Mouse (Mus musculus) CH12.LX (cell line): ENCODE measurements at regions not wholly inside any gene's neighbourhood (a gene's known extent, or its start where the extent isn't known, plus 50 kb on each side); places are given as distances from the start of the nearest gene placed in this dataset.

Experiments used
- DNase-seq: peaks from one replicate; pipeline ENCODE4 v3.0.0-alpha.2; 2013; ENCODE audit errors: extremely low read depth
- H3K27ac ChIP-seq: 2 replicates; pipeline ENCODE4 v1.5.1; 2012; ENCODE audit warnings: low read depth, mild to moderate bottlenecking, control low read depth, moderate library complexity; ENCODE audit not compliant: insufficient read depth
- H3K27me3 ChIP-seq: replicated peaks from 2 replicates; pipeline ENCODE3; 2012; ENCODE audit warnings: inconsistent platforms
- H3K36me3 ChIP-seq, 2 experiments: replicated peaks in 1 of 2; 2 replicates each; pipeline versions ENCODE3 to v1.6.1; 2012; ENCODE audit warnings: inconsistent platforms in 1 of 2, low read length in 1 of 2, mild to moderate bottlenecking in 1 of 2, mixed read lengths in 1 of 2, moderate library complexity in 1 of 2; ENCODE audit not compliant: control insufficient read depth in 1 of 2, insufficient read depth in 1 of 2
- H3K4me1 ChIP-seq, 2 experiments: 2 replicates each; pipeline ENCODE4 v1.6.1; 2012; ENCODE audit warnings: inconsistent platforms in 1 of 2, moderate library complexity in 1 of 2; ENCODE audit not compliant: insufficient read depth in 2 of 2, control insufficient read depth in 1 of 2
- H3K4me2 ChIP-seq: 2 replicates; pipeline ENCODE4 v1.6.1; 2012; ENCODE audit warnings: low read depth, mild to moderate bottlenecking, control low read depth; ENCODE audit not compliant: poor library complexity, insufficient read depth, severe bottlenecking
- H3K4me3 ChIP-seq, 3 experiments: fragments of 150-350 bp in 1 of 3; sonication (generic) in 1 of 3; replicated peaks in 1 of 3; 2 replicates each; pipeline versions ENCODE3 to v1.5.1; 2011 to 2012; ENCODE audit warnings: low read depth in 2 of 3, low read length in 2 of 3, mild to moderate bottlenecking in 2 of 3, moderate library complexity in 2 of 3, control low read depth in 1 of 3, improper control_type of control experiment in 1 of 3, inconsistent platforms in 1 of 3, mixed read lengths in 1 of 3; ENCODE audit not compliant: poor library complexity in 1 of 3
- H3K79me2 ChIP-seq: replicated peaks from 2 replicates; pipeline ENCODE4 v1.6.1; 2012; ENCODE audit warnings: mild to moderate bottlenecking, moderate library complexity; ENCODE audit not compliant: control insufficient read depth, poor library complexity, insufficient read depth, severe bottlenecking; ENCODE audit errors: extremely low read depth
- H3K9ac ChIP-seq: 2 replicates; pipeline ENCODE4 v1.6.1; 2012; ENCODE audit warnings: low read depth, mild to moderate bottlenecking, control low read depth, moderate library complexity; ENCODE audit not compliant: insufficient read depth
- H3K9me3 ChIP-seq: replicated peaks from 2 replicates; pipeline ENCODE3; 2012; ENCODE audit warnings: low read length, inconsistent platforms, mixed read lengths
- CHD1 ChIP-seq: IDR thresholded peaks from 2 replicates; pipeline ENCODE4 v1.6.1; 2012; ENCODE audit warnings: low read depth, low read length, improper control_type of control experiment, inconsistent platforms
- CHD2 ChIP-seq: IDR thresholded peaks from 2 replicates; pipeline ENCODE4 v1.6.1; 2011; ENCODE audit warnings: low read length, improper control_type of control experiment
- ELF1 ChIP-seq: IDR thresholded peaks from 2 replicates; pipeline ENCODE4 v1.6.1; 2014; ENCODE audit warnings: low read depth, mild to moderate bottlenecking, inconsistent platforms, low read length, improper control_type of control experiment
- EP300 ChIP-seq: IDR thresholded peaks from 2 replicates; pipeline ENCODE4 v1.6.1; 2011; ENCODE audit warnings: low read length, improper control_type of control experiment
- GABPA ChIP-seq: IDR thresholded peaks from 2 replicates; pipeline ENCODE4 v1.6.1; 2012; ENCODE audit warnings: low read depth, low read length, improper control_type of control experiment, inconsistent platforms; ENCODE audit not compliant: insufficient replicate concordance
- HCFC1 ChIP-seq: IDR thresholded peaks from 2 replicates; pipeline ENCODE4 v1.6.1; 2012; ENCODE audit warnings: low read depth, mild to moderate bottlenecking, inconsistent platforms, low read length, improper control_type of control experiment
- IRF4 ChIP-seq: IDR thresholded peaks from 2 replicates; pipeline ENCODE4 v1.6.1; 2014; ENCODE audit warnings: low read depth, mild to moderate bottlenecking, inconsistent platforms, low read length, improper control_type of control experiment
- JUN ChIP-seq: IDR thresholded peaks from 2 replicates; pipeline ENCODE4 v1.6.1; 2011; ENCODE audit warnings: low read depth, mild to moderate bottlenecking, low read length, improper control_type of control experiment, moderate library complexity; ENCODE audit not compliant: insufficient read depth
- JUND ChIP-seq: conservative IDR thresholded peaks from 2 replicates; pipeline ENCODE4 v1.6.1; 2011; ENCODE audit warnings: low read depth, low read length, improper control_type of control experiment
- KAT2A ChIP-seq: IDR thresholded peaks from 2 replicates; pipeline ENCODE4 v1.6.1; 2012; ENCODE audit warnings: low read length, improper control_type of control experiment, inconsistent platforms; ENCODE audit not compliant: insufficient replicate concordance
- MAZ ChIP-seq: IDR thresholded peaks from 2 replicates; pipeline ENCODE4 v1.6.1; 2012; ENCODE audit warnings: low read depth, mild to moderate bottlenecking, inconsistent platforms, low read length, improper control_type of control experiment, moderate library complexity
- MXI1 ChIP-seq: IDR thresholded peaks from 2 replicates; pipeline ENCODE4 v1.6.1; 2011; ENCODE audit warnings: mild to moderate bottlenecking, low read depth, low read length, improper control_type of control experiment
- MYC ChIP-seq: IDR thresholded peaks from 2 replicates; pipeline ENCODE4 v1.6.1; 2011; ENCODE audit warnings: low read depth, mild to moderate bottlenecking, improper control_type of control experiment, low read length
- NRF1 ChIP-seq: IDR thresholded peaks from 2 replicates; pipeline ENCODE4 v1.6.1; 2014; ENCODE audit warnings: low read depth, mild to moderate bottlenecking, inconsistent platforms, low read length, improper control_type of control experiment, moderate library complexity
- PAX5 ChIP-seq: IDR thresholded peaks from 2 replicates; pipeline ENCODE4 v1.6.1; 2012; ENCODE audit warnings: low read length, inconsistent platforms, mixed read lengths
- POLR2A ChIP-seq: IDR thresholded peaks from 2 replicates; pipeline ENCODE4 v1.6.1; 2011; ENCODE audit warnings: low read depth, mild to moderate bottlenecking, improper control_type of control experiment, low read length
- POLR2AphosphoS2 ChIP-seq: IDR thresholded peaks from 2 replicates; pipeline ENCODE4 v1.6.1; 2011; ENCODE audit warnings: low read depth, low read length, improper control_type of control experiment
- RAD21 ChIP-seq: IDR thresholded peaks from 2 replicates; pipeline ENCODE4 v1.6.1; 2011; ENCODE audit warnings: low read depth, mild to moderate bottlenecking, low read length, improper control_type of control experiment, moderate library complexity
- SMC3 ChIP-seq: IDR thresholded peaks from 2 replicates; pipeline ENCODE4 v1.6.1; 2011; ENCODE audit warnings: low read depth, low read length, improper control_type of control experiment
- USF1 ChIP-seq: IDR thresholded peaks from 2 replicates; pipeline ENCODE4 v1.6.1; 2014; ENCODE audit warnings: low read depth, mild to moderate bottlenecking, inconsistent platforms, low read length, improper control_type of control experiment
- USF2 ChIP-seq: conservative IDR thresholded peaks from 2 replicates; pipeline ENCODE4 v1.6.1; 2011; ENCODE audit warnings: low read depth, low read length, improper control_type of control experiment
- ZC3H11A ChIP-seq: IDR thresholded peaks from 2 replicates; pipeline ENCODE4 v1.6.1; 2012; ENCODE audit warnings: low read depth, mild to moderate bottlenecking, inconsistent platforms, low read length, improper control_type of control experiment
- dilution Hi-C: fragments of 300-500 bp; cut with MboI; formaldehyde crosslinking; loops from 2 replicates; pipeline ENCODE4 v1.14.3; 2020; ENCODE audit warnings: low sequenced_read_pairs; ENCODE audit not compliant: extremely low pct_unique_long_range_greater_than_20kb, extremely low pct_ligation_motif_present
- in situ Hi-C: fragments of 300-500 bp; cut with MboI; formaldehyde crosslinking; loops from 3 replicates; pipeline ENCODE4 v1.14.3; 2019; ENCODE audit warnings: low sequenced_read_pairs, low pct_ligation_motif_present, low pct_unique_long_range_greater_than_20kb, mixed read lengths

DNA sequence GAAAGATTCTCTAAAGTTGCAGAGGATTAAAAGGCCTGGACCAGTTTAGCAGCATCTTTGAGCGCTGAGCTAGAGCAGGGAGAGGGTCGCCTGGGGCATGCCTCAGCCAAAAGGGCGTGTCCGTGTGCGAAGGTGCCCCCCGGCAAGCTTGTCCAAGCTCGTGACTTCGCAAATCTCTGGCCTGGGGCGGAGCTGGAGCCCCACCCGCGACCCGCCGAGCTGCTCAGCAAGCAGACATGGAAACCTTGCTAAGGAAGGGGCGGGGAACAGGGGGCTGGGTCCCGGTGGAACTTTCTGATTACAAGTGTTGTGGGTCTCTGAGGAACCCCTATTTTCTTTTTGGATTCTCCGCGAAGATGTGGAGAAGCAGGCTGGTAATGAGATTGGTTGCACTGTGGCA, 127.6 kb upstream of the Dpyd start:
- Histone ChIP-seq H3K36me3 (no peaks in the 10 kb centered on the region), H3K79me2 (no peaks in the 10 kb centered on the region), H3K4me2 (no peak overlapping the region), H3K4me1 (no peaks in the 10 kb centered on the region), H3K27me3 (no peaks in the 10 kb centered on the region), H3K4me3 (no peak overlapping the region), H3K27ac (no peak overlapping the region), H3K9ac (no peak overlapping the region), H3K9me3 (peaks cover 15% of the 10 kb centered on the region)
- in situ Hi-C loops (no loop called here), dilution Hi-C loops (no loop called here)
- no peak for TF ChIP-seq CHD1
- TF ChIP-seq PAX5, result no peak
- TF ChIP-seq MXI1, result no peak
- no peak for TF ChIP-seq MYC
- TF ChIP-seq POLR2A, result no peak
- TF ChIP-seq IRF4, result no peak
- no peak for TF ChIP-seq JUN
- TF ChIP-seq HCFC1, result no peak
- no peak for TF ChIP-seq ZC3H11A
- TF ChIP-seq JUND, result no peak
- no peak for TF ChIP-seq POLR2AphosphoS2
- no peak for TF ChIP-seq EP300
- no peak for TF ChIP-seq KAT2A
- no peak for TF ChIP-seq SMC3
- no peak for TF ChIP-seq RAD21
- TF ChIP-seq MAZ, result no peak
- TF ChIP-seq USF1, result no peak
- TF ChIP-seq ELF1, result no peak
- TF ChIP-seq CHD2, result no peak
- DNase-seq, result no peak

DNA sequence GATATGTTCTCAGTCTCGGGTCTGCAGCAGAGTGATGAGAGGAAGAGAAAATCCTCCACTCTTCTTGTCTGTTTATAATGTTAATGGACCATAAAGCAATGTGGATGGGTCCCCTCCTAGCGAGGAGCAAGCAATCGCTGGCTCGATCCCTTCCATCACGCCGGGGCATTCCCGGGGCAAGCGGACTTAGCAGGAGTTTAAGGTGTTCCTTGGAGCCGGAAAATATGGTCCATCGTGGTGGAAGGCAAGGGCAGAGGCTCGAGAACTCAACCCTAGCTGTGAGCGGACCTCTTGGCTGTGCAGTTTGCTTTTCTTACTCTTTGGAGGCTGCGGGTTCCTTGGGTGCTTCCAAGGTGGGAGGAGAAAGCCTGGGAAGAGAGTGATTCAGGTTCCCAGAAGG, 127.1 kb upstream of the Dpyd start:
- H3K79me2 ChIP-seq, result no peaks in the 10 kb centered on the region
- H3K9me3 ChIP-seq, result peaks cover 15% of the 10 kb centered on the region
- no peak overlapping the region for H3K9ac ChIP-seq
- no peaks in the 10 kb centered on the region for H3K4me1 ChIP-seq
- in situ Hi-C loops, result no loop called here
- dilution Hi-C loops, result no loop called here
- H3K36me3 ChIP-seq, result no peaks in the 10 kb centered on the region
- no peaks in the 10 kb centered on the region for H3K27me3 ChIP-seq
- H3K27ac ChIP-seq, result no peak overlapping the region
- H3K4me3 ChIP-seq, result no peak overlapping the region
- no peak for DNase-seq
- TF ChIP-seq USF2 (no peak), CHD2 (no peak), JUND (no peak), GABPA (no peak), NRF1 (no peak)
- TF ChIP-seq, all 38 proteins: peak for 0
- H3K4me2 ChIP-seq, result no peak overlapping the region
